Mouse (Mus musculus): ENCODE measurements at regions not wholly inside any gene's neighbourhood (a gene's known extent, or its start where the extent isn't known, plus 50 kb on each side); places are given as distances from the start of the nearest gene placed in this dataset.

DNA sequence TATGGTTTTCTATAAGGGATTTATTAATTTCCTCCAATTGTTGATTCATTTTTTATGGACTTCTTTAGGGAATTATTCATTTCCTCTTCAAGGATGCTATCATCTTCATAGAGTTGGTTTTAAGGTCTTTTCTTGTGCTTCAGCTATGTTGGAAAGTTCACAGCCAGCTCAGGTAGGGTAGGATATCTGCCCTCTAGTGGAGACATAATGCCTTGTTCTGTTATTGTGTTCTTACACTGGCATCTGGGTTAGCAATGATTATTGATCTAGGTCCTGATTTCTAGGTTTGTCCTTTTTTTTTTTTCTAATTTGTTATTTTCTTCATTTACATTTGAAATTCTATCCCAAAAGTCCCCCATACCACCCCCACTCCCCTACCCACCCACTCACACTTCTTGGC is 135.8 kb upstream of the Nckap5 start:
- TF ChIP-seq CTCF (IDR thresholded peaks at IDR 0.05; ENCODE audit: insufficient read depth, low read depth, low read length), result no peak
- TF ChIP-seq POLR2A (IDR thresholded peaks at IDR 0.05; ENCODE audit: insufficient read depth, low read depth, low read length), result no peak
